Mouse (Mus musculus) C2C12 (cell line): ENCODE measurements around the gene Asb5. TPM values are rescaled to one million over a fixed set of nuclear protein-coding genes. Genes with fewer than 3 reads are reported as not detected.

ENCODE experiments used
- H3K27me3 ChIP-seq: one replicate; pipeline ENCODE4 v1.6.1; 2011; ENCODE audit not compliant: control insufficient read depth, insufficient read depth, insufficient read length
- H3K36me3 ChIP-seq: one replicate; pipeline ENCODE4 v1.6.1; 2011; ENCODE audit not compliant: control insufficient read depth, insufficient read depth
- H3K4me3 ChIP-seq: one replicate; pipeline ENCODE4 v1.5.1; 2011; ENCODE audit warnings: mild to moderate bottlenecking, control low read depth; ENCODE audit not compliant: poor library complexity, insufficient read depth, severe bottlenecking
- H3K79me2 ChIP-seq: one replicate; pipeline ENCODE4 v1.6.1; 2011; ENCODE audit not compliant: control insufficient read depth, insufficient read depth
- H3K79me3 ChIP-seq: one replicate; pipeline ENCODE4 v1.6.1; 2011; ENCODE audit warnings: low read depth, control low read depth
- H3ac ChIP-seq: one replicate; pipeline ENCODE3; 2011; ENCODE audit warnings: low read depth; ENCODE audit not compliant: control insufficient read depth, insufficient read length
- CEBPB ChIP-seq: IDR thresholded peaks from one replicate; pipeline ENCODE4 v1.6.1; 2011; ENCODE audit warnings: low read depth, mild to moderate bottlenecking, control low read depth, moderate library complexity
- CTCF ChIP-seq: IDR thresholded peaks from one replicate; pipeline ENCODE4 v1.5.1; 2011; ENCODE audit not compliant: control insufficient read depth, insufficient read depth, insufficient read length
- FOSL1 ChIP-seq: IDR thresholded peaks from one replicate; pipeline ENCODE4 v1.8.0; 2011; ENCODE audit warnings: mild to moderate bottlenecking, low read length; ENCODE audit not compliant: poor library complexity, insufficient read depth, severe bottlenecking
- MAX ChIP-seq: IDR thresholded peaks from one replicate; pipeline ENCODE4 v1.6.1; 2011; ENCODE audit warnings: mild to moderate bottlenecking, control low read depth
- MYOD1 ChIP-seq: IDR thresholded peaks from one replicate; pipeline ENCODE4 v1.6.1; 2011; ENCODE audit warnings: low read depth; ENCODE audit not compliant: control insufficient read depth, insufficient read length
- MYOG ChIP-seq: IDR thresholded peaks from one replicate; pipeline ENCODE4 v1.6.1; 2011; ENCODE audit not compliant: control insufficient read depth, insufficient read length; ENCODE audit errors: extremely low read depth
- USF1 ChIP-seq: IDR thresholded peaks from one replicate; pipeline ENCODE4 v1.6.1; 2011; ENCODE audit warnings: low read depth, mild to moderate bottlenecking, control low read depth, moderate library complexity
- polyA plus RNA-seq: library from polyadenylated mRNA; unstranded; fragments of >200 nt; fragmentation: generic; extraction: Trizol; gene quantifications from one replicate; pipeline ENCODE4 v1.2.1, GENCODE M21; 2012; ENCODE audit warnings: missing spikeins

Gene Asb5
- polyA plus RNA-seq, 1 experiment: 146 TPM

- Histone ChIP-seq H3K27me3 (no peaks in the 10 kb centered on the region), H3K36me3 (no peaks in the 10 kb centered on the region), H3K79me3 (no peaks in the 10 kb centered on the region), H3K79me2 (no peaks in the 10 kb centered on the region), H3K4me3 (no peak overlapping the region), H3ac (no peak overlapping the region)
- TF ChIP-seq MYOG (no peak), CEBPB (no peak), CTCF (peak; percentile 61)
Measured at GRCm38 (mm10) chr8:54493110-54493509, 36.3 kb upstream of the Asb5 start.

- H3K4me3 ChIP-seq: no peak overlapping the region
- no peaks in the 10 kb centered on the region for H3K79me2 ChIP-seq
- H3K27me3 ChIP-seq: no peaks in the 10 kb centered on the region
- no peak for TF ChIP-seq MYOD1
- no peak for TF ChIP-seq FOSL1
- TF ChIP-seq CTCF: no peak
- TF ChIP-seq USF1: no peak
- no peak for TF ChIP-seq MYOG
- TF ChIP-seq CEBPB: no peak
- no peak for TF ChIP-seq MAX
- no peaks in the 10 kb centered on the region for H3K79me3 ChIP-seq
- no peaks in the 10 kb centered on the region for H3K36me3 ChIP-seq
- H3ac ChIP-seq: no peak overlapping the region
Measured at GRCm38 (mm10) chr8:54493915-54494314, 35.5 kb upstream of the Asb5 start.

- Histone ChIP-seq H3K4me3 (no peak overlapping the region), H3K79me2 (no peaks in the 10 kb centered on the region), H3K36me3 (no peaks in the 10 kb centered on the region), H3ac (no peak overlapping the region), H3K27me3 (no peaks in the 10 kb centered on the region), H3K79me3 (no peaks in the 10 kb centered on the region)
- TF ChIP-seq MYOG: no peak
Measured at GRCm38 (mm10) chr8:54503104-54503503, 26.3 kb upstream of the Asb5 start.

- no peak overlapping the region for H3K4me3 ChIP-seq
- H3K36me3 ChIP-seq: no peaks in the 10 kb centered on the region
- no peak for TF ChIP-seq MYOG
- no peak for TF ChIP-seq CEBPB
- TF ChIP-seq FOSL1: no peak
- TF ChIP-seq MAX: no peak
- no peak for TF ChIP-seq MYOD1
- TF ChIP-seq USF1: no peak
- no peak for TF ChIP-seq CTCF
- no peak overlapping the region for H3ac ChIP-seq
- H3K79me2 ChIP-seq: no peaks in the 10 kb centered on the region
- no peaks in the 10 kb centered on the region for H3K79me3 ChIP-seq
- H3K27me3 ChIP-seq: no peaks in the 10 kb centered on the region
Measured at GRCm38 (mm10) chr8:54505060-54505459, 24.3 kb upstream of the Asb5 start.

- TF ChIP-seq CTCF (peak; percentile 63), USF1 (no peak)
- Histone ChIP-seq H3K4me3 (no peak overlapping the region), H3K27me3 (no peaks in the 10 kb centered on the region), H3ac (no peak overlapping the region), H3K36me3 (no peaks in the 10 kb centered on the region), H3K79me3 (no peaks in the 10 kb centered on the region), H3K79me2 (no peaks in the 10 kb centered on the region)
Measured at GRCm38 (mm10) chr8:54507428-54508095, 21.8 kb upstream of the Asb5 start.

GRCm38 (mm10) chr8:54508096-54508456 lies 21.3 kb upstream of the Asb5 start:
- no peaks in the 10 kb centered on the region for H3K79me2 ChIP-seq
- H3K36me3 ChIP-seq: no peaks in the 10 kb centered on the region
- H3K79me3 ChIP-seq: no peaks in the 10 kb centered on the region
- no peak overlapping the region for H3ac ChIP-seq
- no peak overlapping the region for H3K4me3 ChIP-seq
- TF ChIP-seq MYOG (no peak), CTCF (no peak), CEBPB (no peak), MAX (no peak), MYOD1 (no peak), FOSL1 (no peak), USF1 (no peak)
- no peaks in the 10 kb centered on the region for H3K27me3 ChIP-seq

GRCm38 (mm10) chr8:54508814-54509213 lies 20.6 kb upstream of the Asb5 start:
- H3ac ChIP-seq: no peak overlapping the region
- H3K27me3 ChIP-seq: no peaks in the 10 kb centered on the region
- no peaks in the 10 kb centered on the region for H3K79me2 ChIP-seq
- no peaks in the 10 kb centered on the region for H3K36me3 ChIP-seq
- TF ChIP-seq USF1: no peak
- no peak for TF ChIP-seq FOSL1
- no peak for TF ChIP-seq MAX
- no peak for TF ChIP-seq CEBPB
- TF ChIP-seq MYOG: no peak
- TF ChIP-seq MYOD1: no peak
- no peaks in the 10 kb centered on the region for H3K79me3 ChIP-seq
- no peak overlapping the region for H3K4me3 ChIP-seq
